Mouse (Mus musculus): ENCODE data around the gene Srsf11. TPM values are rescaled to one million over a fixed set of nuclear protein-coding genes. Genes with fewer than 3 reads are reported as not detected.

The Srsf11 gene
- polyA plus RNA-seq (2016; fragmentation: Nextera tagmentation; extraction: Ambion mirVana): 333 and 350 TPM in 2 replicates

DNA sequence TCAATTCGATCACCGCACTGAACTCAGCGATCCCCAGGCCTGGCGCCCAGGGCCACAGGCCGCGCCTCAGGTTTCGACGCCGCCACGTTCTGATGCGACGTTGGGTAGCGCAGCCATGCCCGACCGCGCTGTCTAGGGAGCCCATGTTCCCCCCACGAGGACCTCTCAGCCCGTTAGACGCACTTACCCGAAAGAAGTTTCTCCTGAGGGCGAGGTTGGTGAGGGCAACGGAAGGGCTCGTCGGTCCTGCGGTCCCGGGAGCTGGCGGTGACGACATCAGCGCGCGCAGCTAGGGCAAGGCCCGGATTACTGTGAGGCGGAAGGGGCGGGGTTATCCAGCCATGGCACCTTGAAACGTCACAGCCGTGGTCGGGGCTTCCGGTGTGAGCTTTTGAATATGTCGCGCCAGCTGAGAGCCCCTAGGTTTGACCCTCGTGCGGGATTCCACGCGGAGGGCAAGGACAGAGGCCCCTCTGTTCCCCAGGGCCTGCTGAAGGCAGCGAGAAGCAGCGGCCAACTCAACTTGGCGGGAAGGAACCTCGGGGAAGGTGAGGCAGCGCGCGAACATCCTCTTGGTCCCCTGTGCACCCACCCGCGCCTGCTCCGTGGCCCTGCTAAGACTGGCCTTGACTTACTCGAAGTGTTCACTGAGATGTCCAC is at the start of gene Srsf11, which contains the start of gene Lrrc40:
TSS of gene Srsf11 (minus strand) at position 311 of the 660 bp plus-strand sequence.
TSS of gene Lrrc40 (plus strand) at position 334 of the 660 bp plus-strand sequence.
- Histone ChIP-seq H3K27me3 (replicated peaks) (no peaks in the 10 kb centered on the region), H3K36me3 (no peaks in the 10 kb centered on the region), H3K27ac (no peak within 1 kb of the TSS), H3K4me1 (peaks cover 20% of the 10 kb centered on the region), H3K9me3 (no peaks in the 10 kb centered on the region), H3K9ac (peak within 1 kb of the TSS; percentile 80), H3K4me3 (peak within 1 kb of the TSS; percentile 78), H3K4me2 (replicated peaks) (peak within 1 kb of the TSS; percentile 69)
- peak; percentile 96 for ATAC-seq (ENCODE audit: low FRiP score, low read depth)
- under 1% methylated on average over 55 of the region's 55 CpGs for WGBS

DNA sequence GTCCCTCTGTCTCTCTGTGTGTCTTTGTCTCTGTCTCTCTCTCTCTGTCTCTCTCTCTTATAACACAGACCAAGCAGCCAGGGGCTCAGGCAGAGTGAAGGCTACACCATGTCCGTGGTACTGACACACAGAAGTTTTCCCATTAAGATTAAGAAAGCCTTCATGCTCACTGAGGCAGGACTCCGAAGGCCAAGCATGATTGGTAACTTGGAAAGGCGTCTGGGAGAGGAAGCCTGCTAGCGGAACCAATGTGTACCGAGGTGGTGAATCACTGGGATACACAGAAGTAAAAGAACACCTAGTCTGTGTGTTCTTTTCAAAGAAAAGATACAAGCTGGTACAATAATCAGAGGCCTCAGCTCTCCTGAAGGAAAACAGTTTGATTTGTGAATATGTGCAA is 41.4 kb upstream of the Srsf11 start:
- no peak for ATAC-seq (ENCODE audit: low FRiP score, low read depth)
- Histone ChIP-seq H3K36me3 (no peaks in the 10 kb centered on the region), H3K27me3 (replicated peaks) (no peaks in the 10 kb centered on the region), H3K4me1 (no peaks in the 10 kb centered on the region), H3K9me3 (no peaks in the 10 kb centered on the region), H3K4me2 (replicated peaks) (no peak overlapping the region), H3K4me3 (no peak overlapping the region), H3K9ac (no peak overlapping the region), H3K27ac (no peak overlapping the region)
- WGBS: 76% methylated on average over 5 of the region's 5 CpGs

DNA sequence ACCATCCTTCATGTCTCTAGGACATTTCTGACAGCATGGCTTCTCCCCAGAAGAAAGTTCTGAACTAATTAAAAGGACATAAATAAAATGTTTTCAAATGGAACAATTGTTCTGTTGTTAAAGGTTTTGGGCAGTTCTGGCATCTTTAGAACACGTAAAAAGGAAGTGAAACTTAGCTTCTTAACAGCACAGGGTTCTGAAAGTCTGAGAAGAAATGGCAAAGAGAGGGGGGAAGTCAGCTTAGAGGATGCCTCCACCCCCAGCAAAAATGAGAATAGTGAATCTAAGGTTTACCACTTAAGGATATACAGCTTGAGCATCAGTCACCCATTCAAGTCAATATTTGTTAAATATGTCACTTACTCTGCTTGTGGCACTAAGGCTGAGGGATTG is 40.9 kb upstream of the Srsf11 start:
- Histone ChIP-seq H3K4me3 (no peak overlapping the region), H3K27me3 (replicated peaks) (no peaks in the 10 kb centered on the region), H3K9ac (no peak overlapping the region), H3K9me3 (no peaks in the 10 kb centered on the region), H3K27ac (no peak overlapping the region), H3K4me1 (no peaks in the 10 kb centered on the region), H3K36me3 (no peaks in the 10 kb centered on the region), H3K4me2 (replicated peaks) (no peak overlapping the region)
- WGBS: 49% methylated on average over 1 of the region's 1 CpGs
- ATAC-seq (ENCODE audit: low FRiP score, low read depth): no peak

DNA sequence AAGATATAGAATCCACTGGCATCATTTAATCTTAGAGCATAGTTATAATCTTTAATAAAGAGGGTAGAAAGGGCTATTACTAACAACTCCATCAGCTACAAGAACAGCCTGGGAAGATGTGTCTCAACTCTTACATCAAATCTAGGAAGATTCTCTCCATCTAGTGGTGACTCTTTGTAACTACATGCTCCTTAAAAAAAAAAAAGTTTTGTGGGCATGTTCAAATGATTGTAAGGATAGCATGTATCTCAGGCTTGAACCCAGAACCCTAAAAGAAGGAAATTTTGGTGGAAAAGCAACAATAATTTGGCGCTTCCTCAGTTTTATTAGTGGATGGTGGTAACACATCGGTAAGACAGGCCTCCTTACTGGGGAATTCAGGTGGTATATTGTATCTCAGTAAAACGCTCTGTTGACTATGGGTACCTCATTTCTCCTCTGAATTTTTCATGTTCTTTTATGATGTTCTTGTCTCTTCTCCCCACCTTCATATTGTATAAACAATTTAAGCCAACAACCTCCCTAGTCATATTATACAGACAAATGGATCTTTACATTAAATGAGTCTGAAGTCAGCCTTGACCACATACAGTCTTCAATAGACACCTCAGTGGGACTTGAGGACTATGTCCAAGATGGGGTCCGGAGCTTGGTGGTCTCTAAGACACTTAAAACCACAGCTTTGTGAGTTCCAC is 40.4 kb upstream of the Srsf11 start:
- H3K27ac ChIP-seq: no peak overlapping the region
- no peak overlapping the region for H3K4me2 ChIP-seq (replicated peaks)
- 0 out of 2 replicates have a peak, but pooled peaks have one; percentile 21 for ATAC-seq (ENCODE audit: low FRiP score, low read depth)
- H3K4me1 ChIP-seq: no peaks in the 10 kb centered on the region
- no peaks in the 10 kb centered on the region for H3K36me3 ChIP-seq
- no peak overlapping the region for H3K4me3 ChIP-seq
- no peaks in the 10 kb centered on the region for H3K9me3 ChIP-seq
- H3K27me3 ChIP-seq (replicated peaks): no peaks in the 10 kb centered on the region
- WGBS: 54% methylated on average over 4 of the region's 4 CpGs
- no peak overlapping the region for H3K9ac ChIP-seq

DNA sequence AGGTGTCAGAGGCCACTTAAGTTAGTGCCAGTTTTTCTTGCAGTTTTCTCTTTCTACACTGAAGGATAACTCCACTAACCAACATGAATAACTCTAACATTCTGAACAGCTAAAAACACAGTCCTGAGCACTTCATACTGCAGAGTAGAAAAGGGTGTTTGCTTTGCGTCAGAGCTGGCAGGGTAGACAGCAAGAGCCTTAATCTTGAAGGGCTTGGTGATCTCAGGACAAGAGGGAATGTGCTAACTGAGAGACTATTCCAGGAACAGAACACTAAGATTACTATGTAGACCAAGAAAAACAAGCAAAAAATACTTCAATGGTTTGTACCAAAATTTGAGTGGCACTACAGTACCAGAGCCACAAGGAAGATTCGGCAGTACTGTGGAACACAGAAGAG is 38.6 kb upstream of the Srsf11 start:
- Histone ChIP-seq H3K36me3 (no peaks in the 10 kb centered on the region), H3K27ac (no peak overlapping the region), H3K4me3 (no peak overlapping the region), H3K4me2 (replicated peaks) (no peak overlapping the region), H3K27me3 (replicated peaks) (no peaks in the 10 kb centered on the region), H3K9ac (no peak overlapping the region), H3K9me3 (no peaks in the 10 kb centered on the region), H3K4me1 (no peaks in the 10 kb centered on the region)
- no peak for ATAC-seq (ENCODE audit: low FRiP score, low read depth)
- 90% methylated on average over 2 of the region's 2 CpGs for WGBS

DNA sequence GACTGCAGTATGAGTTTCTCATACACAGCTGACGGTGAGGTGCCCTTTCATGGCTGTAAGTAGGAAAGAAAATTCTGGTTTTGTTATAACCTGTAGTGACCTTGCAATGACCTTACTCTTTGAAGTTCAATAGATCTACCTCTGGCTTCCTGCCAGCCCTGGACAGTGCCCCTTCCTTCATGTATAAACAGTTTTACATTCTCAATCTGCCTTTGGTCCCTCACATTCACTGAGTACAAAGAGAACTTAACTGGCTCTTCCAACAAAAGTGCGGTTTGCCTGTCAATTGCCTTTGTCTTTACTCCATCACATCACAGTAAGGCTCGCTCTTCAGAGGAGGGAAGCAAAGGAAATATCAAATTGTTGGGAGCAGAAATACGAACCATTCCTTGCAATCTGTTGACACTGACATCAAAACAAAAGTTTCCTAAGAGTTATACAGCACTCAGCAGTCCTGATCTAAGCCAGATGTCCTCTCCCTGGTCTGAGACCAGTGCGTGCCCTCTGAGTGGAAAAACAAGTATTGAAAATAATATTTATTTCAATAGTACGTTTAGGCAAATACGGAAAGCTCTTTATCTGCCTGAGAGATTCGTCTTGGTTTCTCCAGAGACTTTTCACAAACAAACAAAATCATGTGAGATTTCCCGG is 32.3 kb upstream of the Srsf11 start:
- Histone ChIP-seq H3K4me2 (replicated peaks) (no peak overlapping the region), H3K27me3 (replicated peaks) (no peaks in the 10 kb centered on the region), H3K9me3 (no peaks in the 10 kb centered on the region), H3K36me3 (peaks cover 7% of the 10 kb centered on the region), H3K4me3 (no peak overlapping the region), H3K4me1 (no peaks in the 10 kb centered on the region), H3K27ac (no peak overlapping the region), H3K9ac (no peak overlapping the region)
- no peak; the same call in 1 of the 2 replicates for ATAC-seq (ENCODE audit: low FRiP score, low read depth)
- 68% methylated on average over 9 of the region's 9 CpGs for WGBS

DNA sequence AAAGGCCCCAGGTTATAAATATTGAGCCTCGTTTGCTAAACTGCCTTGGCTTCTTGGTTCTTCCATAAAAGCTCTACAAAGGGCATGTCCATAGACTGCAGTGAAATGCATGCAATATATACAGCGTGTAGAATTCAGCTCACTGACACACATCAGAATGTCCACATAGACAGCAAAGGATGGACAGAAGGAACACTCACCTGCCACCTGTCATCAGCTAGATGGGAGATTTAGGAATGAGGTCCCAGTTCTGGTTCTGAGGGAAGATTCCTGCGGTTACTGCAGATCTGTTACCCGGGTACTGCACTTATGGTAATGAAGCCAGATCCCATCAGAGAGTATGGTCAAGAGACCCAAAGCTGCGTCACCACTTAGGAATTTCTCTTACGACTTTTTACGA is 31.5 kb upstream of the Srsf11 start:
- ATAC-seq (ENCODE audit: low FRiP score, low read depth): no peak
- Histone ChIP-seq H3K36me3 (peaks cover 12% of the 10 kb centered on the region), H3K9me3 (no peaks in the 10 kb centered on the region), H3K9ac (no peak overlapping the region), H3K27me3 (replicated peaks) (no peaks in the 10 kb centered on the region), H3K27ac (no peak overlapping the region), H3K4me2 (replicated peaks) (no peak overlapping the region), H3K4me1 (no peaks in the 10 kb centered on the region), H3K4me3 (no peak overlapping the region)
- WGBS: 86% methylated on average over 7 of the region's 7 CpGs

DNA sequence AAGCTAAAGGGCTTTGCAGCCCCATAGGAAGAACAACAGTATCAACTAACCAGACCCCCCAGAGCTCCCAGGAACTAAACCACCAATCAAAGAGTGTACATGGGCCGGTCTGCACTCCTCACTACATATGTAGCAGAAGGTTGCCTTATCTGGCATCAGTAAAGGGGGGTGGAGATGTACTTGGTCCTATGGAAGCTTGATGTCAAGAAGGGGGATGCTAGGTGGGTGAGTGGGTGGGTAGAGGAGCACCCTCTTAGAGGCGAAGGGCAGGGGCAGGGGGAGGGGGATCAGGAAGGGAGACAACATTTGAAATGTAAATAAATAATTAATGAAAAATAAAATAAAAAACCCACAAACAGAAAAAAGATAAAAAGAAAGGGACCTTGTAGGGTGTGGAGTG is 28.8 kb upstream of the Srsf11 start:
- Histone ChIP-seq H3K4me3 (no peak overlapping the region), H3K27me3 (replicated peaks) (no peaks in the 10 kb centered on the region), H3K36me3 (peaks cover 18% of the 10 kb centered on the region), H3K4me2 (replicated peaks) (no peak overlapping the region), H3K27ac (no peak overlapping the region), H3K4me1 (no peaks in the 10 kb centered on the region), H3K9me3 (no peaks in the 10 kb centered on the region), H3K9ac (no peak overlapping the region)
- ATAC-seq (ENCODE audit: low FRiP score, low read depth): no peak
- WGBS: 91% methylated on average over 2 of the region's 2 CpGs

DNA sequence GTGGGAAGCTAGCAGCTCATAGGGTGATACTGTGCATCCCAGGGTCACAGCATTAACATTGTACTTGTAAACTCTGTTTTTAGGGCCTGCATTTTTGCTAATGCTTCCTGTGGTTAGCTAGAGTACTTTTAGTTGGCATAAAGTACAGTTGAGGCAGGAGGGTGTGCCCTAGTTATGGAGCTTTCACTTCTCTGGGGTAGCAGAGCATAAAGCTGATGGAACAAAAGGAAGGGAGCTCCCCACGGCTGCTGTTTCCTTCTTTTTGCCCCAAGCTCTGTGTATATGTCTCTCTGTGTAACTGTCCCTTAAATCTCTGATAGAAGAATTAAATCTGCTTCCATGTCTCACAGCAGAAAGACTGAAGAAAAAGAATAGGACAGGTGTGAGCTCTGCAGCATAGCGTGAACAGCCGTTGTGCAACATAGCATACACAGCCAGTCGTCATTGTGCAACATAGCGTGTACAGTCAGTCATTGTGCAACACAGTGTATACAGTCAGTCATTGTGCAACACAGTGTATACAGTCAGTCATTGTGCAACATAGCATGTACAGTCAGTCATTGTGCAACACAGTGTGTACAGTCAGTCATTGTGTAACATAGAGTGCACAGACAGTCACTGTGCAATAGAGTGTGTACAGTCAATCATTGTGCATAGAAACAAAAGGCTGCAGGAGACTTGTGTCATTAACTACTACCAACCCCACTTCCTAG is 25.5 kb upstream of the Srsf11 start:
- ATAC-seq (ENCODE audit: low FRiP score, low read depth): peak; percentile 17; the same call in 1 of the 2 replicates
- peaks cover 39% of the 10 kb centered on the region for H3K36me3 ChIP-seq
- H3K9ac ChIP-seq: no peak overlapping the region
- no peaks in the 10 kb centered on the region for H3K9me3 ChIP-seq
- no peak overlapping the region for H3K4me2 ChIP-seq (replicated peaks)
- no peaks in the 10 kb centered on the region for H3K27me3 ChIP-seq (replicated peaks)
- no peak overlapping the region for H3K27ac ChIP-seq
- H3K4me3 ChIP-seq: no peak overlapping the region
- 92% methylated on average over 5 of the region's 5 CpGs for WGBS
- H3K4me1 ChIP-seq: no peaks in the 10 kb centered on the region

DNA sequence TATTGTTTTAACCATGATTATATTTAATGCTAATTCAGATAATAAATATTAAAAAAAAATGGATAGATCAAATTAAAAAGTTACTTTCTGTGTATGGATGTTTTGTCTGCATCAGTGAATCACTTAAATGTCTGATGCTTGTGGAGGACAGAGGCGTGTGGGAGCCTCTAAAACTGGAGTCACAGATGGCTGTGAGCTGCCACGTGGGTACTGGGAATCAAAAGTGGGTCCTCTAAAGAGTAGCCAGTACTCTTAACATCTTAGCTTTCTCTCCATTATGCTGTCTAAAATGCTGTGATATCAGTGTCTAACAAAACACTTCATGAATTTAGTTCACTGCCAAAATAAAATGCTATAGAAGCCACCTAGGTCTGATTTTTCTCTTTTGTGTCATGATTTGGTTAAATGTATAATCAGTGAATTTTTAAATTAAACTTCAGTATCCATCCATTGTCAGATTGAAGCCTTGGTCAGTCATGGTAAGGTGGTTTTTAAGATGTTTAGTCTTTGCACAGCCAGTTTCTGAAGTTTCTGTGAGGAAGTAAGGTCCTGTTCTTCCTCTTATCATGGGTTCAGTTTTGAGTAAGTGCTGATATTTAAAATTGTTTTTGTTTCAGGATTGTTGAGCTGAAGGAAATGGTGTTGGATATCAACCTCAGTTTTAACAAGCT is 24.3 kb upstream of the Srsf11 start:
- Histone ChIP-seq H3K27me3 (replicated peaks) (no peaks in the 10 kb centered on the region), H3K27ac (no peak overlapping the region), H3K9me3 (no peaks in the 10 kb centered on the region), H3K4me2 (replicated peaks) (no peak overlapping the region), H3K36me3 (peaks cover 48% of the 10 kb centered on the region), H3K4me1 (no peaks in the 10 kb centered on the region), H3K4me3 (no peak overlapping the region), H3K9ac (no peak overlapping the region)
- 79% methylated on average over 2 of the region's 2 CpGs for WGBS
- ATAC-seq (ENCODE audit: low FRiP score, low read depth): no peak

DNA sequence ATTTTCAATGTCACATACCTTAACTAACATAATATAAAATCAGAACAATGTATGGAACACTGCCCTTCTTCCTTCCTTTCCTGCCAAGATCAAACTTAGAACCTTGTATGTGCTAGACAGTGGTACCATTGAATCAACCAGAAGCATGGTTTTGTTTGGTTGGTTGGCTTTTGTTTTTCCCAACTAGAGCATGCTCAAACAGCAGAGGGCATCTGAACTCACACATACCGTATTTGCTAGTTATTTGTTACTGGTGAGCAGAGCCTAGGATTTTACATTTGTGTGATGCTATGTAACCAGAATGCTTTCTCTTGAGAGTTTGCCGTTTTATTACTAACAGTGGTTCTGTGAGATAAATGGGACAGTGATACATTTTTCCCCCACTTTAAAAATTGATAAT is 13.1 kb upstream of the Srsf11 start:
- H3K36me3 ChIP-seq: peaks cover 16% of the 10 kb centered on the region; the same call in 1 of the 2 replicates
- no peaks in the 10 kb centered on the region for H3K4me1 ChIP-seq
- H3K4me2 ChIP-seq (replicated peaks): no peak overlapping the region
- H3K9ac ChIP-seq: no peak overlapping the region
- 91% methylated on average over 2 of the region's 2 CpGs for WGBS
- no peak for ATAC-seq (ENCODE audit: low FRiP score, low read depth)
- no peak overlapping the region for H3K27ac ChIP-seq
- H3K27me3 ChIP-seq (replicated peaks): no peaks in the 10 kb centered on the region
- no peaks in the 10 kb centered on the region for H3K9me3 ChIP-seq
- H3K4me3 ChIP-seq: no peak overlapping the region
